Mouse (Mus musculus) kidney, postnatal 36 days (tissue): ENCODE measurements around the gene Pnpla1.

Experiments used
- DNase-seq, 2 experiments: peaks; one replicate each; pipeline ENCODE4 v3.0.0; 2021 to 2022; ENCODE audit warnings: mixed read lengths in 2 of 2

Pnpla1 gene

DNA sequence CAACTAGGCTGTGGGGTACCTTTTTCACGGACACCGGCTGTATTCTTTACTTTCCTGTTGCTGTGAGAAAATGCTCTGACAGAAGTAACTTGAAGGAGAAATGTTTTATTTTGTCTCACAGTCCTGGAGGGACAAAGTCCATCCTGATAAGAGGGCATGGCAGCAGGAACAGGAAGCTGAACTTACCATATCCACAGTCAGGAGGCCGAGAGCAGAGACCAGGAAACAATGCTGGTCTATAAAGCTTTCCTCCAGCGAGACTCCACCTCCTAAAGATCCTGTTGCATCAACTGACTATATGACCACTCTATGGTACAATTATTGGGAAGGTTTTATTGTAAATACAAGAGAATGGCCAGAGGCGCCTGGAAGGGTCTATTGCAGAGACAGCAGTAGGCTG lies 14.5 kb upstream of the Pnpla1 start:
- no peak for DNase-seq

GRCm38 (mm10) chr17:28846974-28847617 lies 11.1 kb upstream of the Pnpla1 start:
- no peak for DNase-seq

GRCm38 (mm10) chr17:28850511-28850910 lies 7.7 kb upstream of the Pnpla1 start:
- DNase-seq = no peak

GRCm38 (mm10) chr17:28854377-28854776 lies 3.8 kb upstream of the Pnpla1 start:
- DNase-seq = no peak

- peak; percentile 24 to 66 for DNase-seq
Measured at GRCm38 (mm10) chr17:28855166-28855885, 2.9 kb upstream of the Pnpla1 start.

- no peak for DNase-seq
Measured at GRCm38 (mm10) chr17:28856030-28856429, 2.2 kb upstream of the Pnpla1 start.

- no peak for DNase-seq
Measured at GRCm38 (mm10) chr17:28863926-28864325, 5.7 kb downstream of the Pnpla1 start.

DNA sequence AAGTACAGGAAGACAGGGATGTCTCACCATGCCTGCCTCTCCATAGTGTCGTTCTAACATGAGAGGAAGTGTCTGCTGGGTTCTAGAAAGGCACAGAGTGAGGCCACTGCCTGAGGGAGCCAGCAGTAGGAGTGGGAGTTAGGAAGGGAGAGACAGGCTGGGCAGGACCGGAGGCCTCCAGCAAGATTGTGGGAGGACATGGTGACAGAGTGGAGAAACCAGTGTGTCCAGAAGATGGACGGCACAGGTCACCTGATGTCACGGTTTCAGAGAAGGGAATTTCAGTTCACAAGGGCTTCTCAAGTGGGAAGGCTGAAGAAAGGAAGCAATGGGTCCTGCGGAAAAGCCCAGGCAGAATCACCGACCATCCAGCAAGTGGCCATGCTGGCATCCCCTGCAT lies 6.3 kb downstream of the Pnpla1 start:
- no peak for DNase-seq

DNA sequence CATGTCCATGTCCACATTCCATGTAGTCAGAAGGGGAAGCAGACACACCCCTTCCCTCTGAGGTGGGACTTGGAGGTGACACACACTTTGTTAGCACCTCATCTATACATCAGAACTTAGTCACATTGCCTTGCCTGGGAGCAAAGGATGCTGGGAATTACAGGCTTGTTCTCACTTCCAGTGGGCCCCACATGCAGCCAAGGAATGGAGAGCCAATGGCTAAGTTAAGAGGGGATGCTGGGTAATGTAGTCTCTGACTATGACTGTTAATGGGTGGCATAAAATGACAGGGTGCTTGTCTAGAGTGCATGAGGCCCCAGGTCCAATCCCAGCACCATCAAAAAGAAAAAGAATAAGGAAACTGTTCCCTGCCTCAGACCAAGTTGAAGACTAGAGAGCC lies 8.7 kb downstream of the Pnpla1 start:
- DNase-seq = no peak

GRCm38 (mm10) chr17:28867381-28867780 lies 9.2 kb downstream of the Pnpla1 start:
- DNase-seq = no peak

- no peak for DNase-seq
Measured at GRCm38 (mm10) chr17:28869412-28870110, 11.3 kb downstream of the Pnpla1 start.

DNA sequence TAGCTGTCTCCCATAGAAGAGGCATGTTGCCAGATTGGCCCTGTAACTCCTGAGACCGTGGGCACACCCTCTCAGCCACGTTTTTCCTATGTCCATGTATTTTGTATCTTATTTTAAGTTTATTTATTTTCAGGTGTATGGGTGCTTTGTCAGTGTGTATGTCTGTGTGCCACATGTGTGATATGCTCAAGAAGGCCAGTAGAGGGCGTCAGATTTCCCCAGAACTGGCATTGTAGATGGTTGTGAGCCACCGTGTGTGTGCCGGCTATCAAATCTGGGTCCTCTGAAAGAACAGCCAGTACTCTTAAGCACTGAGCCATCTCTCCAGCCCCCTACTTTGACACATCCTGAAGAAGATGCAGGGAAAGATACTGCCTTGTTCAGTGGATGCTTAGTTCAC lies 12.2 kb downstream of the Pnpla1 start:
- no peak for DNase-seq

DNA sequence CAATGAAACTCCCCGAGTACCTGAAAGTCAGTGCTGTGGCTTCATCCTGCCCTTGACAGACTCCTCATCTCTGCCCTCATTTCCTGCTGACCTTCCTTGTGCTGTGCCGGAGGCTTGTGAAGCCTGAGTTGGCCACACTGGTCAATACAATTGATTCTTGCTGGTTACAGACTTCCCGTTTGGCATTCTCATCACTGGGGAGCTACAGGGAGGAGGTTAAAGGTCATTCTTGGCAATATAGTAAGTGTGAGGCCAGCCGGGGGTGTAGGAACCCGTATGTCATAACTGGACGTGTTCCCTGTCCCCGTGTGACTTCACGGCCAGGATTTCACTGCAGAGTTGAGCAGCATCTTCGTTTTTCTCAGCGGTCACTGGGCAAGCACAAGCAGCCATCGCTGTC lies 13.6 kb downstream of the Pnpla1 start:
- DNase-seq = no peak

DNA sequence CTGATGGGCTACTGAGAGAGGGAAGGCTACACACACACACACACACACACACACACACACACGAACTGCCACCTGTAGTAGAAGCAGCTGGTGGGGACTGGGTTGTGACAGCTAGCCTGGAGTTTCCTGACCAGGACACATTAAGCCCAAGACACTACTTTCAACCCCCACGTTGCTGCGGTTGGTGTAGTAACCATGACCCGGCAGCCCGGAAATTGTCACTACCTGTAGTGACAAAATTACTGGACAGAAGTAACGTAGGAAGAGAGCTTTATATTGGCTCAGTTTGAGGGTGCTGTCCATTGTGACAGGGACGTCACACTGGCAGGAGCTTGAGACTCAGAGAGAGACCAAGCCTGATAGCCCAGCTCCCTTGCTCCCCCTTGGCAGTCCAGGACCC lies 14.1 kb downstream of the Pnpla1 start:
- DNase-seq = no peak

DNA sequence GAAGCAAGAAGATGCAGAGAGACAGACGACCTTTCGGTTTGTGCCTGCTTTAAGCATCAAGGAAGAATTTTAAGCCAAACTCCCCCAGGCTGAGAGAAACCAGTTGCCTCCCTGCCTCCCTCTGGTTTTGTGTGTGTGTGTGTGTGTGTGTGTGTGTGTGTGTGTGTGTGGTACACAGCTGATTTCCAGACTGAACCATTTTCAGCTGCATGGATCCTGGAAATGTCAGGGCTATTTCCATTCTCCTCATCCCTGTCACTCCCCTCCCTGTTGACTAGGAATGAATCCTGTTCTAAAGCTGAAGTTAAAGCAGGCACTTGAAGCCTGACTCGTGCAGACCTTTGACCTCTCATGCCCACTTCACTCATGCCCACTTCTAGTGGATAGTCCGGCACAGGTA lies 16.0 kb downstream of the Pnpla1 start:
- DNase-seq = no peak

GRCm38 (mm10) chr17:28874825-28875224 lies 16.6 kb downstream of the Pnpla1 start:
- DNase-seq = peak; percentile 78 to 81

DNA sequence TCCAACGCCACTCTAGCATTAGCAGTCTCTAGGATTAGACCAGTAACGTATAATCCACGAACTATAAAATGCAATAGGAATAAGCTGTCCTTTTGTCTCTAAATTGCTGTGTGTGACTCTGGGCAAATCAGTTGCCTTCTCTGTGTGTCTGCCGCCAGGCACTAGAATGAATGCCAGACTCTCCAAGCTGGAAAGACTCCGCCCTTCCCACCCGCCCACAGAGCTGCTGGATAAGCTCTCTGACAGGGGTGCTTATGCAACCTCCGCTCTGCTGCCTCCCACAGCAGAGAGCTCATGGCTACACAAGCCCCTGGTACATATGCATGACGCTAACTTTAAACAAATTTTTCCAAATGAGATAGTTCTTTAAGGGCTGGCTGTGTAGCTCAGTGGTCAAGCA lies 17.1 kb downstream of the Pnpla1 start:
- peak; percentile 62 to 65 for DNase-seq

DNA sequence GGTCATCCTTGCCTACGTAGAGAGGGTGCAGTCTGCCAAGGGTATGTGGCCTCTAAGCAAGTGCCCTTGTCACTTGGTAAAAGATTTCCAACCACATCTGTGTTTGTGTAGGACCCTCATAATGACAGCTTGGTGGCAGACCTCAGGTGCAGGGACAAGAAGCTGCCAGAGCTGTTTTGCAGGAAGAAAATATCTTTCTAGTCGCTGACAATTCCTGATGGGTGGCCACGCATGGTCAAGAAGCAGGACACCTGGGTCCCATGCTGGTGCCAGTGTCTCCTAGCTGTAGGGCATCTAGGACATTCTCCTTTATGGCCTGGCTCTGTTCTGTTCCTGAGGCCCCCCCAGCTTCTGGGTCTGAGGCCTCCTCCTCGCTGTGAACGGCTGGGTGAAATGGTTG lies 18.1 kb downstream of the Pnpla1 start:
- no peak for DNase-seq

DNA sequence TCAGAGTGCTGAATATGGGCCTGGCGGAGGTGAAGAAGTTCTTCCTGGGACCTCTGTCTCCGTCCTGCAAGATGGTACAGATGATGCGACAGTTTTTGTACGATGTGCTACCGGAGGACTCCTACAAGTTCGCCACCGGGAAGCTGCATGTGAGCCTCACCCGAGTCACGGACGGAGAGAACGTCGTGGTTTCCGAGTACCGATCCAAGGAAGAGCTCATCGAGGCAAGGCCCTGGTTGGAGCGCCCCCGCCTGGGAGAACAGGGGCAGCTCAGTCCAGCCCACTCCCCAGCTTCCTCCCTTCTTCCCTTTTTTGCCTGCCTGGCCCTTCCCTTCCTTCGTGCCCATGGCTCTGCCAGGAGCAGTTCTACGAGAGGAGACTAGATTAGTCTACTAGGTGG lies 18.6 kb downstream of the Pnpla1 start:
- DNase-seq = peak in 1 of 2 experiments; percentile 22

DNA sequence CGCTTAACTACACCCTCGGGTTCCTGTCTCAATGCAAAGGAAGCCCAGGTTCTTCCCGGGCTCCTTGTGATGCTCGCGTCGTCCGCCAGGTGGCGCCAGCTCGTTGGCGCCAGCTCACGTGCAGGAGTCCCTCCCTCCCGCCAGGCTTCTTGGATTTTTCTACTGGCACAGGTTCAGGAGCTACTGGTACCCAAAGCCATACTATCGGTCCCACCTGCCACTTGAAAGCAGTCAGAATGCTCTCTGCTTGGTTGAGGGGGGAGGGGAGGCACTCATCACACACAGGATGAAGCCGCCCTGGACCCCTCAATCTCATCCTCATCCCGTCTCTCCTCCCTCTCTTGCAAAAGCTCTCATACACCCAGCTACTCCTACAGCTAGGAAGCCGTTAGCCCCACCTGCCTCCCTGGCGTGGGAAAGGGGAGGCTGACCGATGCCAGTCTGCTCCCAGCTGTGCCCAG lies 21.8 kb downstream of the Pnpla1 start:
- peak; percentile 70 to 86 for DNase-seq

DNA sequence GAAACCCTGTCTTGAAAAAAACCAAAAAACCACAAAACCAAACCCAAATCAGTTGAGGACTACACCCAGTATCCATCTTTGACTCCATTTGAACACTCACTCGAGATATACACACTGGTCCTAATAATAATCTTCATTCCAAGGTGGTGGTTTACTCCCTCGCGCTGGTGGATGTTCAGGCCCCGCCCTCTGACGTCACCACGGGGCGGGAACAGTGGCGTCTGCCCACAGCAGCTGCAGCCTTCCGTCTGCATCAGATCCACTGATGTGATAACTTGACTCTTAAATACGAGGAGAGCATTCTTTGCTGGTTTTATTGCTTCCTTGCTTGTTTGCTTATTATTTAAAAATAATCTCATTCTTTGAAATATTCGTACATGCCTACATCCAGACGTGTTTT lies 24.1 kb downstream of the Pnpla1 start:
- DNase-seq = peak; percentile 52 to 89

DNA sequence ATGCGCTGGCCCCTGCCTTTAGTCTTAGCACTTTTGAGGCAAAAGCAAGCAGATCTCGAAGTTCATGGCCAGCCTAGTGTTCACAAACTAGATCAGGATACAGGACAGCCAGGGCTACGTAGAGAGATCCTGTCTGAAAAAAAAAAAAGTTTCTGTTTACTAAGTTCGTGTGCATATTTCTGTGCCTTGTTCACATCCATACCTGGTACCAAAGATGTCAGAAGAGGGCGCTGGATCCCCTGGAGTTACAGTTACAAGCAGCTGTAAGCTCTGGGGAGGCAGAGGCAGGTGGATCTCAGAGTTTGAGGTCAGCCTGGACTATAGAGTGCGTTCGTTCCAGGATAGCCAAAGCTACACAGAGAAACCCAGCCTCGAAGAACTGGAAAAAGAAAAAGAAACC lies 24.6 kb downstream of the Pnpla1 start:
- DNase-seq = peak in 1 of 2 experiments; percentile 43

DNA sequence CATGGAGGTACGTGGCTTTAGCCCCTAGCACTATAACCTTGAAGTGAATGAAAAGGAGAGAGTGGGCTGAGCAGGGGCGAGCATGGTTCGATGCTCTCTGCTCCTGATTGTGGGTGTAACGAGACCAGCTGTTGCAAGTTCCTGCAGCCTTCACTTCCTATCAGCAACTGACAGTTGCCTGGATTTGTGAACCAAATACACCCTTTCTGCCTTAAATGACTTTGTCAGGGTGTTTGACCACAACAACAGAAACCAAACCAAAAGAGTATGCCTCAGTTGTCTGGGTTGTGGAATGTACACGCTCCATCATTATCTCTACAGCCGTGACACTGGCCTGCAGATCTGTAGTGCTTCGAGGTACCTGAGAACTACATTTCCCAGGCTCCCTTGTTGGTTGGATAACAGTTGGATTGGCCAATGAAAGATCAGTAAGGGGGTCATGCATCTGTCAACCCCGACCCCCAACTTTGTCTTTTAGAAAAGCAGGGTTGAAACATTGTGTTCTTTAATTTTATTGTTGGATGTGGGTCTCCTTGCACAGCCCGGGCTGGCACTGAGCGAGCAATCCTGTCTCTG lies 25.8 kb downstream of the Pnpla1 start:
- DNase-seq = peak in 1 of 2 experiments; percentile 14

- peak in 1 of 2 experiments; percentile 15 for DNase-seq
Measured at GRCm38 (mm10) chr17:28885231-28885630, 27.0 kb downstream of the Pnpla1 start.
